Mouse (Mus musculus): ENCODE measurements at regions not wholly inside any gene's neighbourhood (a gene's known extent, or its start where the extent isn't known, plus 50 kb on each side); places are given as distances from the start of the nearest gene placed in this dataset.

- in situ Hi-C loops (cut with MboI; ENCODE audit: unreplicated experiment in 2 of 2) = loop anchor here in 1 of 2 experiments (5.0 kb wide), 1 partner anchor 62 kb away; no protein-coding TSS in a partner anchor
Observed at GRCm38 (mm10) chr1:157048996-157049395, 59.5 kb downstream of the Tex35 start.

- in situ Hi-C loops (cut with MboI; ENCODE audit: unreplicated experiment in 2 of 2) = loop anchor here in 1 of 2 experiments (5.0 kb wide), 1 partner anchor 61 kb away; no protein-coding TSS in a partner anchor
Observed at GRCm38 (mm10) chr1:157048201-157048923, 60.1 kb downstream of the Tex35 start.

- in situ Hi-C loops (cut with MboI; ENCODE audit: unreplicated experiment in 2 of 2) = loop anchor here in 1 of 2 experiments (5.0 kb wide), 1 partner anchor 60 kb away; no protein-coding TSS in a partner anchor
Observed at GRCm38 (mm10) chr1:157047751-157048200, 60.7 kb downstream of the Tex35 start.

- in situ Hi-C loops (cut with MboI; ENCODE audit: unreplicated experiment in 2 of 2) = loop anchor here in 1 of 2 experiments (5.0 kb wide), 1 partner anchor 59 kb away; no protein-coding TSS in a partner anchor
Observed at GRCm38 (mm10) chr1:157046760-157047182, 61.7 kb downstream of the Tex35 start.

GRCm38 (mm10) chr1:157039836-157040196, 68.7 kb downstream of the Tex35 start:
- in situ Hi-C loops (cut with MboI; ENCODE audit: unreplicated experiment in 2 of 2) = loop anchor here in 1 of 2 experiments (5.0 kb wide), 1 partner anchor 38 kb away; no protein-coding TSS in a partner anchor

GRCm38 (mm10) chr1:157039016-157039835, 69.3 kb downstream of the Tex35 start:
- in situ Hi-C loops (cut with MboI; ENCODE audit: unreplicated experiment in 2 of 2) = loop anchor here in 1 of 2 experiments (5.0 kb wide), 1 partner anchor 37 kb away; no protein-coding TSS in a partner anchor

- in situ Hi-C loops (cut with MboI; ENCODE audit: unreplicated experiment in 2 of 2) = loop anchor here in 1 of 2 experiments (5.0 kb wide), 1 partner anchor 36 kb away; no protein-coding TSS in a partner anchor
Observed at GRCm38 (mm10) chr1:157038111-157039008, 70.1 kb downstream of the Tex35 start.

- in situ Hi-C loops (cut with MboI; ENCODE audit: unreplicated experiment in 2 of 2) = loop anchor here in 1 of 2 experiments (5.0 kb wide), 1 partner anchor 35 kb away; no protein-coding TSS in a partner anchor
Observed at GRCm38 (mm10) chr1:157037246-157037991, 71.1 kb downstream of the Tex35 start.

- in situ Hi-C loops (cut with MboI; ENCODE audit: unreplicated experiment in 2 of 2) = loop anchor here in 1 of 2 experiments (5.0 kb wide), 1 partner anchor 34 kb away; no protein-coding TSS in a partner anchor
Observed at GRCm38 (mm10) chr1:157036779-157037178, 71.7 kb downstream of the Tex35 start.

GRCm38 (mm10) chr1:157035221-157035620, 73.3 kb downstream of the Tex35 start:
- in situ Hi-C loops (cut with MboI; ENCODE audit: unreplicated experiment in 2 of 2) = loop anchor here in 1 of 2 experiments (5.0 kb wide), 1 partner anchor 33 kb away; no protein-coding TSS in a partner anchor

- in situ Hi-C loops (cut with MboI; ENCODE audit: unreplicated experiment in 2 of 2) = no loop called here
Observed at GRCm38 (mm10) chr1:157028682-157029081, 79.8 kb downstream of the Tex35 start.

GRCm38 (mm10) chr1:157027681-157028080, 80.8 kb downstream of the Tex35 start:
- in situ Hi-C loops (cut with MboI; ENCODE audit: unreplicated experiment in 2 of 2) = no loop called here

GRCm38 (mm10) chr1:157023462-157023861, 84.0 kb upstream of the Ralgps2 start:
- in situ Hi-C loops (cut with MboI; ENCODE audit: unreplicated experiment in 2 of 2) = no loop called here

GRCm38 (mm10) chr1:157022456-157023435, 83.3 kb upstream of the Ralgps2 start:
- in situ Hi-C loops (cut with MboI; ENCODE audit: unreplicated experiment in 2 of 2) = no loop called here

- in situ Hi-C loops (cut with MboI; ENCODE audit: unreplicated experiment in 2 of 2) = no loop called here
Observed at GRCm38 (mm10) chr1:157019892-157020291, 80.5 kb upstream of the Ralgps2 start.

- in situ Hi-C loops (cut with MboI; ENCODE audit: unreplicated experiment in 2 of 2) = no loop called here
Observed at GRCm38 (mm10) chr1:157018726-157019125, 79.3 kb upstream of the Ralgps2 start.

GRCm38 (mm10) chr1:157017198-157017994, 78.0 kb upstream of the Ralgps2 start:
- in situ Hi-C loops (cut with MboI; ENCODE audit: unreplicated experiment in 2 of 2) = no loop called here
